Mouse (Mus musculus): Measurements from ENCODE around the gene Rps18.

The Rps18 gene

DNA sequence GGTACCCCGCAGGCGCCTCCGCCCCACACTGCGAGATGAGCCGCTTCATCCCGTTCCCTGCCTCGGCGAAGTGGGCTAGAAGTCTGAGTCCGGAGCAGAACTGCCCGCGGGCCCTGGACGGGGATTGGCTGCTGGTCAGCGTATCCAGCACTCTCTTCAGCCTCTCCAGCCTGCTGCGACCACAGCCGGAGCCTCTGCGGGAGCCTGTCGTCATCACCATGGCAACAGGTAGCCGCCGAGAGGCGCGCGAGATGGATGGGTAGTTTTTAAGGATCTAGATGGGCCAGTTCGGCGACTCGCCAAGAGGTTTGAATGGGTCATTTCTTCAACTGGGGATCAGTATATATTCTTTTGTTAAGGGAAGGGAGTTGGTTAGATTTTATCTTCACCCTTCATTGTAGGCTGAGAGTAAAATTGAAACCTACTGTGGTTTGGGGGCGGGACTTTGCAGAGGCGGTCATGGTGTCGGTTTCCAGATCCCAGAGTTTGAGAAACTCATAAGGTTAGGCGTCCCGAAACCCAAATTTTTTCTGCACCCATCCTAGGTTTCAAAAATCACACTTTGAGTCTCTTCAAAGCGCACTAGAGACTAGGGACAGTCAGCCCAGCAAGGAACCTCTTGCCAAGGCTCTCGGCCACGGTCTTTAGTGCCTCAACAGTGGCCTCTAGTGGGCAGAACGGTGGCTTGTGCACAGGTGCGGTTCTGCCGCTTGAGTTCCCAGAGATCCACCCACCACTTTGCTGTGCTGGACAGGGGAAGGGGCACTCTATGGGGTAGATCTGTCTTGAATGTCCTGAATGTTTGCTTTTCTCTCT, 35.3 kb downstream of the Rps18 start:
- peak; percentile 62 to 83 for DNase-seq (ENCODE audit: low spot score in 2 of 2)

DNA sequence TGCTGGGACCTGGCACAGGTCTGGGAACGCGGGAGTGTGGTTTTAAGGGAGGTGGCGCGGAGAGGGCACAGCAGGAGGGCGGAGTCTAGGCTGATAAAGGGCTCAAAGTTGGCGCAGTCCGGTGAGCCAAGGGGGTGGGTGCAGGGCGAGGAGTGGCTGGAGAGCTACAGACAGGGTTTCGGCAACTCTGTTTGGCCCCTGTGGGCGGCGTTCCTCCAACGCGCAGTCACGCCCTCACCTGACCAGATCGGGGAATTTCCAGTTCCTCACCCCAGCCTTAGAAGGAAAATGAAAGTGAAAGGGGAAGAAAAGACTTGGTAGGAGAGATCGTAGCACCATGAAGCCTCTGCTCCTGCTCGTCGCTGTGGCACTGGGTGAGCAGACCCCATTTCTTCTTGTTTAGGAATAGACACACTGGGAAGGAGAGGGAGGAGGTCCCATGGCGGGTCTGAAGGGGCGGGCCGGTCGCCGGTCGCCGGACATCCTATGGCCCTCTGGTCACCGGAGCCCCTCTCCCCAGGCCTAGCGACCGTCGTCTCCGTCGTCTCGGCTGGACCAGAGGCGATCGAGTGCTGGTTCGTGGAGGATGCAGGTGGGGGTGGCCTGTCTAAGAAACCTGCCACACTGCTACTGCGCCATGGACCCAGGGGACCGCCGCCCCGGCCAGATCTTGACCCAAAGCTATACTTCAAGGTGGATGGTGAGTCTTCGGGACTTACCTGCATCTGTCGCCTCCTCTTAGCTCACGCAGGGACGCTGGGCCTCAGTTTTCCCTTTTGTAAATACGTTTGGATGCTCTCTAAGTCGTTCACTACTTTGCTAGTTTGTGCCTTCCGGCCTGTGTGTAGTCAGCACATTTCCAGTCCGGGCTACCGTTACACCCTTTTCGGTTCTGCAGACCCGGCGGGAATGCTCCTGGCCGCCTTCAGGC, 36.2 kb downstream of the Rps18 start:
- DNase-seq (ENCODE audit: low spot score in 2 of 2): peak in 1 of 2 experiments; percentile 50

DNA sequence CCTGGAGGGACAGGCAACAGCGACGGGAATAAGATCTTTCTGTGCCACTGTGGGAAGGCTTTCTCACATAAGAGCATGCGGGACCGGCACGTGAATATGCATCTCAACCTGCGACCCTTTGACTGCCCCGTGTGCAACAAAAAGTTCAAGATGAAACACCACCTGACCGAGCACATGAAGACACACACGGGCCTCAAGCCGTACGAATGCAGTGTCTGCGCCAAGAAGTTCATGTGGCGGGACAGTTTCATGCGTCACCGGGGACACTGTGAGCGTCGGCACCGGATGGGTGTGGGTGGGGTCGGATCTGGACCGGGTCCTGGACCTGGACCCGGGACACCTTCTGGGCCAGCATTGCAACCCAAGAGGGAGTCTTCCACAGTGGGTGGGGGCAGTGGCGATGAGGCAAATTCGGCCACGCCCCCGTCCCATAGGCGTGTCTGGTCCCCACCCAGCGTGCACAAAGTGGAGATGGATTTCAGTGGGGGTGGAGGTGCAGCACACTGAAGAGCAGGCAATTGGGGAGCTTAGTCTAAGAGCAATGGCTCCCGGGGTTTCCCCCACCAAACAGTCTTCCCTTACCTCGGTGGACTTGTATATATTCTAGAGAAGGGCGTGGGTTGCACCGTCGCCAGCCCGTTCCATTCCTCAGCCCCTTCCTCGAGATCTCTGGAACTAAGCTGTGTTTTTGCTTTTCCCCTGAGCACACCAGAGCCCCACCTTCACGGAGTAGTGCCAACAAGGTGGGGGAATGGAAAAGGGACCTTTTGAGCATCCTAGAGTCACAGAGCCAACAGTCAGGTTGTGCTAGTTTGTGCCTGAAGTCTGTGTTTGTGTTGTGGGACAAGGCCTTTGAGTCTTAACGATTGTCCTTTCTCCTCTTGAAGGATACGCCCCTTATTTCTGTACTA, 37.3 kb downstream of the Rps18 start:
- no peak for DNase-seq (ENCODE audit: low spot score in 2 of 2)

DNA sequence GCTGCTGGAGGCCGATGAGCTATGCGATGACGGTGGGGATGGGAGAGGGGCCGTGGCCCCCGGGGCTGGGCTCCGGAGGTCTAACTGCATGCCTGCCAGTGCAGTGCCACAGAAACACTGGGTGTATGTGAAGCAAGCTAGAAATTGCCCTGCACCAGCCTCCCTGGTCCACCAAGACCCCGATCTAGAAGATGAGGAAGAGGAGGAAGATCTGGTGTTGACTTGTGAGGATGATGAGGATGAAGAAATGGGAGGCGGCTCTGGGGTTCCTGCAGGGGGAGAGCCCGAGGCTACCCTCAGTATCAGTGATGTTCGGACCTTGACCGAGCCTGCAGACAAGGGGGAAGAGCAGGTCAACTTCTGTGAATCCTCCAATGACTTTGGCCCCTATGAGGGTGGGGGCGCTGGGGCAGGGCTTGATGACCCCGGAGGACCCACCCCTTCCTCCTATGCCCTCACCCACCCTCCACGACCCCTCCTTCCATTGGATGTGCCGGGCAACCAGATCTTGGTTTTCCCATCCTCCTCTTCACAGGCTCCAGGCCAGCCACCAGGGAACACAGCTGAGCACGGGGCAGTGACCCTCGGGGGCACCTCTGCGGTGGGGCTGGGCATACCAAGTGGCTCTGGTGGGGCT, 38.0 kb downstream of the Rps18 start:
- no peak for DNase-seq (ENCODE audit: low spot score in 2 of 2)

DNA sequence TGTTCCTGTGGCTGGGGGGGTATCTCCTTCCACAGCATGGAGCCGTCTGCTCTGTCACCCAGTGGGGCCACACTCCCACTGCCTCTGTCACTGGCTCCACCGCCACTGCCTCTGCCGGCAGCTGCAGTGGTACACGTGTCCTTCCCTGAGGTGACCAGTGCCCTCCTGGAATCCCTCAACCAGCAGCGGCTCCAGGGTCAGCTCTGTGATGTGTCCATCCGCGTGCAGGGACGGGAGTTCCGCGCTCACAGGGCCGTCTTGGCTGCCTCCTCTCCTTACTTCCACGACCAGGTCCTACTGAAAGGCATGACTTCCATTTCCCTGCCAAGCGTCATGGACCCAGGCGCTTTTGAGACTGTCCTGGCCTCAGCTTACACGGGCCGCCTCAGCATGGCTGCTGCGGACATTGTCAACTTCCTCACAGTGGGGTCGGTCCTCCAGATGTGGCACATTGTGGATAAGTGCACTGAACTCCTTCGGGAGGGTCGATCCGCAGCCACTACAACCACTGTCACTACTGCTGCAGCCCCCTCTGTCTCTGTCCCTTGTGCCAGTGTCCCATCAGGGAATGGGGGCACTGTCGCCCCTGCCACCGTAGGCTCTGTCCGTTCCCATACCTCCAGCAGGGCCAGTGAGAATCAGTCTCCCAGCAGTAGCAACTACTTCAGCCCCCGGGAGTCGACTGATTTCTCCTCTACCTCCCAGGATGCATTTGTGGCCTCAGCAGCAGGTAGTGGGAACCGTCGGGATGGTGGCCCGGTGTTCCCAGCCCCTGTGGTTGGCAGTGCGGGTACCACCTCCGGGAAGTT, 38.8 kb downstream of the Rps18 start:
- no peak for DNase-seq (ENCODE audit: low spot score in 2 of 2)

DNA sequence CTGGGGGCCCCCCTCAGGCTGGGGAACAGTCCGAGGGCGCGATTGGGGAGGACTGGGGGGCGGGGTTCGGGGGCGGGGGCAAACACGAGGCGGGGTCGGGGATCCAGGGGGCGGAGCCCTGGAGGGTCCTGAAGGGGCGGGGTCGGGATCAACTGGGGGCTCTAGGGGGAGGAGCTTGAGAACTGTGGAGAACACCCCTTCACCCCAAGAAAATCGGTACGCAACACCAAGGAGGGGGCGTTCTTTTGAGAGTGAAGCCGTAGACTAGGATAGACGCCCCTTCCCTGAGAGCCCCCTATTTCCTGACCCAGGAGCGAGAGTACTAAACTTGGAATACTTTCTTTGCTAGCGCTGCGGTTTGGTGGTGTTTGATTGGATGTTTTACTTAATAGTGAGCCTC, 39.5 kb downstream of the Rps18 start:
- DNase-seq (ENCODE audit: low spot score in 2 of 2): no peak

DNA sequence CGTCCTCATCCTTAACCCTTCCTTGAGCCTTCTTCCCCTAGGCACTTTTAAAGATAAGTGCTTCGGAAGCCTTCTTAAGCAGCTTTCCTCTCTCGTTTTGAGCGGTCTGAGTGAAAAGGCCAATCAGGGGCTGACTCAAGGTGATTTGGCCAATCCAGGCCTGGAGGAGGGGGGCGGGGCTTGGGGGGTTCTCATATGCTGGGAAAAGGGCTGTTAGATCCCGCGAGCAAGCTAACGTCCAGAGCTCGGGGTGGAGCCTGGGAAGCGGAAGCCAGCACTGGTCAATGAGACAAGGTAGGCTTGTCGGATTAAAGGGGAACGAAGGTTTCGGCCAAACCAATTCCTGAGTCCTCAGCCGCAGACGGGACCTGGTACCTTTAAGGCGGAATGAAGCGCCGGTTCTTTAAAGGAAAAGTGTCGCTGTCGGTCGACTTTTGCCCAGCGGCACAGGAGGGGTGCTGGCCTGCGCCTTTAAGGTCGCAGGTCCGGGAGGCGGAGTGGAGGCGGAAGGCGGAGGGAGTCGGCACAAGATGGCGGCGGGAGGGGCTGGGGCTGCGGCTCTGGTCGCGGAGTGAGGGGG, 40.0 kb downstream of the Rps18 start, which contains the start of the genes Tapbp and Zbtb22:
Tapbp (plus strand) TSS at position 229 of the 580 bp plus-strand sequence.
Zbtb22 (plus strand) TSS at position 234 of the 580 bp plus-strand sequence.
- peak; percentile 87 to 95 for DNase-seq (ENCODE audit: low spot score in 2 of 2)

DNA sequence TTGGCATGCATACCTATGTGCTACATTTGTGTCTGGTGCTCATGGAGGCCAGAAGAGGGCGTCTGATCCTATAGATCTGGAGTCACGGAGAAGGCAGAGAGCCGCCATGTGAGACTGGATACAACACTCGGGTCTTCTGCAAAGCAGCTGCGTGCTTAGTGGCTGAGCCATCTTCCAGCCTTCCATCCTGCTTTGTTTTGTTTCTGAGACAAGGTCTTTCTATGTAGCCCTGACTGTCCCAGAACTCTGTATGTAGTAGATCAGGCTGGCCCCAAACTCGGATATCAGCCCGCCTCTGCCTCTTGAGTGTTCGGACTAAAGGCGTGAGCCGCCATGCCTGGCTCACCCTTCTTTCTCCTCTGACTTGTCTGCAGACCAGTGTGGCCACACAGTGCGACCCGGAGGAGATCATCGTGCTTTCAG, 40.8 kb downstream of the Rps18 start:
- DNase-seq (ENCODE audit: low spot score in 2 of 2): no peak

DNA sequence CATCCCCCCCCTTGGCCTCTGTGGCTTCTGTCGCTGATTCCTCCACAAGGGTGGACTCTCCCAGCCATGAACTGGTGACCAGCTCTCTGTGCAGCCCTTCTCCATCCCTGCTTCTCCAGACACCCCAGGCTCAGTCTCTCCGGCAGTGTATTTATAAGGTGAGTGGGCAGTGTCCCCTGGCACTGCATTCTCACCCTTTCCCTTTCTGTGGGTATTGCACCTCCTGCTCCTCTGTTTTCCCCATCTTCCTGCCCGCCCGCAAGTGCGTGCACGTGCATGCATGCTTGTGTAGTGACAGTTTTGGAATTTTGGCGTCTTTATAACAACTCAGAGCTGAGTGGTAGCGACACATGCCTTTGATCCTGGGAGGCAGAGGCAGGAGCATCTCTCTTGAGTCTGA, 41.9 kb downstream of the Rps18 start:
- no peak for DNase-seq (ENCODE audit: low spot score in 2 of 2)

DNA sequence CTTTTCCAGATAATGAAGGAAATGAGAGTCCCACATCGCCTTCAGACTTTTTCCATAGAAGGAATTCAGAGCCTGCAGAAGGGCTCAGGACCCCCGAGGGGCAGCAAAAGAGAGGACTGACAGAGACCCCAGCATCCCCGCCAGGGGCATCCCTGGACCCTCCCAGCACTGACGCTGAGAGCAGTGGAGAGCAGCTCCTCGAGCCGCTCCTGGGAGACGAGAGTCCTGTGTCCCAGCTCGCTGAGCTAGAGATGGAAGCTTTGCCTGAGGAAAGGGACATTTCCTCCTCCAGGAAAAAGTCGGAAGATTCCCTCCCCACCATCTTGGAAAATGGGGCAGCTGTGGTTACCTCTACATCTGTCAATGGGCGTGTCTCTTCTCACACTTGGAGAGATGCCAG, 42.5 kb downstream of the Rps18 start:
- no peak for DNase-seq (ENCODE audit: low spot score in 2 of 2)

DNA sequence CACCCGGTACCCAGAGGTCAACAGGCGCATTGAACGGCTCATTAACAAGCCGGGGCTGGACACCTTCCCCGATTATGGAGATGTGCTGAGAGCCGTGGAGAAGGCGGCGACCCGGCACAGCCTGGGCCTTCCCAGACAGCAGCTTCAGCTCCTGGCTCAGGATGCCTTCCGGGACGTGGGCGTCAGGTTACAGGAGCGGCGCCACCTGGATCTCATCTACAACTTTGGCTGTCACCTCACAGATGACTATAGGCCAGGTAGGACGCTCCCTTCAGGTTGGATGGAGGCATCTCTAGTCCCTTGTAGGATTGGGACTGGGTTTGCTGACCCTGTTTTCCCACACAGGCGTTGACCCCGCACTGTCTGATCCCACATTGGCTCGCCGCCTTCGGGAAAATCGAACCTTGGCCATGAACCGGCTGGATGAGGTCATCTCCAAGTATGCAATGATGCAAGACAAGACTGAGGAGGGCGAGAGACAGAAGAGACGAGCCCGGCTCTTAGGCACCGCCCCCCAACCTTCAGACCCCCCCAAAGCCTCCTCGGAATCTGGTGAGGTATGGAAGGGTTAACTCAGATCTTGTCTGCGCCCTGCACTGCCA, 43.9 kb downstream of the Rps18 start:
- DNase-seq (ENCODE audit: low spot score in 2 of 2): no peak

DNA sequence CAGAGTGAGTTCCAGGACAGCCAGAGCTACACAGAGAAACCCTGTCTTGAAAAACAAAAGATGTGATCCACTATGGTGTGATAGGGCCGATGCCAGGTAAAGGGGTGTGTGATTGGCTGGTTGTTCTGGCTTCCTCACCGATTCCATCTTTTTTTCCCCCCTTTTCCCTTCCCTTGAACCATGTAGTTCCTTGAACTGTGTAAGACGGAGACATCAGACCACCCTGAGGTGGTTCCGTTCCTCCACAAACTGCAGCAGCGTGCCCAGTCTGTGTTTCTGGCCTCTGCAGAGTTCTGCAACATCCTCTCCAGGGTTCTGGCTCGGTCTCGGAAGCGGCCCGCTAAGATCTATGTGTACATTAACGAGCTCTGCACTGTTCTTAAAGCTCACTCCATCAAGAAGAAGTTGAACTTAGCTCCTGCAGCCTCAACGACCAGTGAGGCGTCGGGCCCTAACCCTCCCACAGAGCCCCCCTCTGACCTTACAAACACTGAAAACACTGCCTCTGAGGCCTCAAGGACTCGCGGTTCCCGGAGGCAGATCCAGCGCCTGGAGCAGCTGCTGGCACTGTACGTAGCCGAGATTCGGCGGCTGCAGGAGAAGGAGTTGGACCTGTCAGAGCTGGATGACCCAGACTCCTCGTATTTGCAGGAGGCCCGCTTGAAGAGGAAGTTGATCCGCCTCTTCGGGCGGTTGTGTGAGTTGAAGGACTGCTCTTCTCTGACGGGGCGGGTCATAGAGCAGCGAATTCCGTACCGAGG, 44.6 kb downstream of the Rps18 start:
- DNase-seq (ENCODE audit: low spot score in 2 of 2): no peak

DNA sequence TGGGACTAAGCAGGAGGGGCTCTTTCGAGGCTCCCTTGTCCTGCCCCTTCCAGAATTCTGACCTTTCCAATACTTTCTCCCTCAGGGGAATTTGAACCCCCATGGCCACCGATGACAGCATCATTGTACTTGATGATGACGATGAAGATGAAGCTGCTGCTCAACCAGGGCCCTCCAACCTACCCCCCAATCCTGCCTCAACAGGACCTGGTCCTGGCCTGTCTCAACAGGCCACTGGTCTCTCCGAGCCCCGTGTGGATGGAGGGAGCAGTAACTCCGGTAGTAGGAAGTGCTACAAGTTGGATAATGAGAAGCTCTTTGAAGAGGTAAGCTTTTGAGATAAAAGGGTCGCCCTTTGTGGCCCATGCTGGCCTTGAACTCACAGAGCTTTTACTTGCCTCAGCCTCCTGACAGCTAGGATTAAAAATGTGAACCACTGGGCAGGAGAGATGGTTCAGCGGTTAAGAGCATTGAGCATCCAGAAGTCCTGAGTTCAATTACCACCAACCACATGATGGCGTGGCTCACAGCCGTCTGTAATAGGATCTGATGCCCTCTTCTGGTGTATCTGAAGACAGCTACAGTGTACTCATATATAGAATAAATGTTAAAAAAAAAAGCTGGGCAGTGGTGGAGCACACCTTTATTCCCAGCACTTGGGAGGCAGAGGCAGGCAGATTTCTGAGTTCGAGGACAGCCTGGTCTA, 45.3 kb downstream of the Rps18 start:
- no peak for DNase-seq (ENCODE audit: low spot score in 2 of 2)

DNA sequence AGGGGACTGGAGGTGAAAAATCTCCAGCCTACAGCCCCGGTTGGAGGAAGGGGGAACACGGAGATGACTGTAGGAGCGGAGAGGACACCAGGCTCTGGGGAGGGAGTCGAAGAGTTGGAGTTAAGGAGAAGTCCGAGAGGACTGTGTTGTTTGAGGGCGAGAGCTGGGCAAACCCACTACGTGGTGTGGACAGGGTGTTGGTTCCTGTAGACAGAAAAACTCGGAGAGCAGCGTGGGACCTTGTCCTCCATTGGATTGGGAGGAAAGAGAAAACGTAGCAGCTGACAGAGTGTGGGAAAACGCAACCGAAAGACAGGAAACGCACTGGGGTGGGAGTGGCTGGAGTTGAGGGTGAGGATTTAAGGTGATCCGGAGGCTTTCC, 45.9 kb downstream of the Rps18 start:
- DNase-seq (ENCODE audit: low spot score in 2 of 2): no peak

DNA sequence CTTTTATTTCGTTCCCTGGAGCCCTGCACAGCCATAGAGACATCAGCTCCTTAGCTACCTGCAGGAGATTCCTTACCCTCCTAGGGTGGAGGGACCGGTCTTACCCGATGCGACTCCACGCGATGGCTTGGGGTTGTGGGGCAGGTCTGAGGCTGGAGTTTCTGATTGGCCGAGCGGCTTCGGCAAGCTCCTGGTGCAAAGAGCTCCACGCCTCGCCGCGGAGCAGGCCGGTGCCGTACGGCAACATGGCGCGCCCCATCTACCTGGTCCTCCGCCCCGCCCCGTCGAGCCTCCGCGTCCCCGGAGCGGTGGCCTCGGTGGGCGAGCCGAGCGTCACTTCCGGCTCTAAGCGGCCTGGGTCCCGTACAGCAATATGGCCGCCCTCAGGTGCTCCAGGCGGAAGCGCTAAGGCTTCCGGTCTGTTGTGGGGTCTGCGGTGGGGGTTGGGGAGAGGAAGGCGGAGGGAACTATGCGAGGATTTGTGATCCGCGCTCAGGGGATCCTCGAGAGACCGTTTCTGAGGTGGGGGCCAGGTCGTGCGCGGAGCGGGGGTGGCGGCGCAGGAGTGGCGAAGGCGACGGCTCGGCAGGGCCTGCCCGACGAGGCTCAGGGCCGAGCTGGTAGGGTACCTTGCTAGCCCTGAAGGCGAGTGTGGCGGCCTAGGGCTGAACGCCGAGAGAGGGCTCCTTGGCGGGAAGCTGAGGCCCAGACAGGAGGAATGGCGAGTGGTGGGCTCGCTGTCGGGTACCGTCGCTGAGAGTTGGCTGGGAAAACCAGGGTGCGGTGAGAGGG, 46.5 kb downstream of the Rps18 start, which contains the start of gene Daxx:
Daxx (plus strand) TSS at position 338 of the 792 bp plus-strand sequence.
- peak; percentile 97 to 98 for DNase-seq (ENCODE audit: low spot score in 2 of 2)

DNA sequence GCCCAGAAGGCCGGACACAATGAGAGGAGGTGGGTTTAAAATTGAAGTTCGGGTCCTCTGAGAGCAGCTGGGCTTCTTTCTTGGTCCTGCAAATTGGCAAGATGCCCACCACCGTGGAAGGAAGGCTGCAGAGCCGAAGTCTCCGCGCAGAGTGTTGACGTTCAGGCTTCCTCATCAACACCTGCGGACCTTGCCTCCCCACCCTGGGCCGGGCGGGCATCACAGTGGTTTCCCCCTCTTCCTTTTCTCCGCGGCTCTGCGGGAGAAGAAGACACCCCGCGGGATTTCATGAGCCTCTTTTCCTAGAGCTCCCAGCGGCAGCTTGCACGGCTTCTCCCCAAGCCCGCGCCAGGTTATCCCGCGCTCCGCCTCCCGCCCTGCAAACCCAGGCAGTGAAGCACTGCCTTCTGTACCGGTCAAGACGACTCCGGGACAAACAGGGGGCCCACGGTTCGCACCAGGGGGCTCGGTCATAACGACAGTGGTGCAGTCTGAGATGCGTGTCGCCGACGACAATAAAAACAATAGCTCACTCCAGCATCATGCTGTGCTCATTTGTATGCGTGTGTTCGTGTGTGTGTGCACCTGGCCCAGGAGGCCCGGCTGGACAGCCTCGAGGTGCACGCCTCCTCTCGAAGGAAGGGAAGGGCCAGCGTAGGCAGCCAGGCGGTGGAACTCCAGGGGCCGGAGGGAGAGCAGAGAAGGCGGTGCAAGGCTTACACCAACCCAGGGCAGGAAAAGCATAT, 47.3 kb downstream of the Rps18 start:
- DNase-seq (ENCODE audit: low spot score in 2 of 2): peak in 1 of 2 experiments; percentile 57

Measured in cerebellum, postnatal 4 days (tissue).